25 mouse cellular contexts compared by ENCODE assay signal in genomic region chr14:99263816-99264215, GRCm38 (mm10). TPM values are rescaled to one million over a fixed set of nuclear protein-coding genes. Genes with fewer than 3 reads are reported as not detected.
DNase-seq lines count a peak whose midpoint lies in the region; ATAC-seq and TF ChIP-seq lines count a peak whose summit lies in the region.
"Had no signal": no experiment of that assay in that cellular context is flagged by ENCODE, and none has a peak within 500 bp of the region (broad histone marks: within the 10 kb centered on the region; RNA-seq: fewer than 3 reads in every experiment).

No protein-coding gene starts in this region.

- TF ChIP-seq CTCF in CH12.LX (conservative IDR thresholded peaks at IDR 0.05 in 1 of 2, IDR thresholded peaks at IDR 0.05 in 1 of 2; ENCODE audit: low read depth in 2 of 2, low read length in 2 of 2), result no peak

- TF ChIP-seq RAD21 in CH12.LX (IDR thresholded peaks at IDR 0.05; ENCODE audit: low read depth, low read length), result no peak

- H3K4me3 ChIP-seq in CH12.LX (replicated peaks in 1 of 3; ENCODE audit: low read depth in 2 of 3, low read length in 2 of 3, poor library complexity in 1 of 3), result no peak overlapping the region
- no peak overlapping the region for H3K4me3 ChIP-seq in liver, embryonic 12.5 days
- H3K4me3 ChIP-seq: embryonic facial prominence, embryonic 13.5 days; forebrain, embryonic 15.5 days; hindbrain, embryonic 15.5 days; limb, embryonic 12.5 days; midbrain, embryonic 15.5 days; neural tube, embryonic 12.5 days had no signal

- H3K79me2 ChIP-seq in CH12.LX (replicated peaks; ENCODE audit: control insufficient read depth, extremely low read depth, insufficient read depth, poor library complexity, severe bottlenecking), result no peaks in the 10 kb centered on the region

- H3K9me3 ChIP-seq in CH12.LX (replicated peaks; ENCODE audit: low read length), result no peaks in the 10 kb centered on the region
- no peaks in the 10 kb centered on the region for H3K9me3 ChIP-seq in liver, embryonic 12.5 days (replicated peaks)
- H3K9me3 ChIP-seq: embryonic facial prominence, embryonic 13.5 days; forebrain, embryonic 15.5 days; hindbrain, embryonic 15.5 days; limb, embryonic 12.5 days; midbrain, embryonic 15.5 days; neural tube, embryonic 12.5 days had no signal

- peaks cover 0 to 7% of the 10 kb centered on the region in 2 experiments; a peak in 2 of 4 replicates for H3K4me1 ChIP-seq in CH12.LX (ENCODE audit: control insufficient read depth in 1 of 2, insufficient read depth in 2 of 2)
- peaks cover 18% of the 10 kb centered on the region for H3K4me1 ChIP-seq in liver, embryonic 12.5 days
- H3K4me1 ChIP-seq: embryonic facial prominence, embryonic 13.5 days; forebrain, embryonic 15.5 days; hindbrain, embryonic 15.5 days; limb, embryonic 12.5 days; midbrain, embryonic 15.5 days; neural tube, embryonic 12.5 days had no signal

- dilution Hi-C loops in CH12.LX (cut with MboI; ENCODE audit: extremely low pct_ligation_motif_present, extremely low pct_unique_long_range_greater_than_20kb, low sequenced_read_pairs), result no loop called here

- WGBS in liver, embryonic 12.5 days (ENCODE audit: insufficient replicate concordance), result 34% methylated on average over 6 of the region's 6 CpGs

- H3K9ac ChIP-seq in CH12.LX (ENCODE audit: insufficient read depth, low read depth), result no peak overlapping the region
- no peak overlapping the region for H3K9ac ChIP-seq in liver, embryonic 12.5 days
- H3K9ac ChIP-seq: embryonic facial prominence, embryonic 13.5 days; forebrain, embryonic 15.5 days; hindbrain, embryonic 15.5 days; limb, embryonic 12.5 days; midbrain, embryonic 15.5 days; neural tube, embryonic 12.5 days had no signal

- in situ Hi-C loops in CH12.LX (cut with MboI; ENCODE audit: low pct_ligation_motif_present, low pct_unique_long_range_greater_than_20kb, low sequenced_read_pairs), result no loop called here

- peak; percentile 88 for ATAC-seq in liver, embryonic 12.5 days
- peak; percentile 21; the same call in 1 of the 2 replicates for ATAC-seq in megakaryocyte, adult 5-6 weeks (ENCODE audit: poor library complexity, severe bottlenecking)
- ATAC-seq: activated CD4-positive, CD25-positive, alpha-beta regulatory T cell, adult 4 months; forebrain, embryonic 15.5 days; midbrain, embryonic 15.5 days had no signal

- DNase-seq in CH12.LX (ENCODE audit: extremely low read depth), result peak; percentile 16
- DNase-seq in c-Kit-positive CD71-positive TER-119-positive erythroid progenitor cells, embryonic 14.5 days (ENCODE audit: low spot score), result peak; percentile 66
- no peak for DNase-seq in adrenal gland, postnatal 14 days
- DNase-seq in layer of hippocampus, postnatal 14 days (ENCODE audit: low spot score in 2 of 2), result no peak
- DNase-seq in thymus, postnatal 10 days (ENCODE audit: low spot score in 2 of 2), result no peak
- DNase-seq: adrenal gland, postnatal 25 days; cerebellum, adult 18-20 months; cerebellum, postnatal 25 days; embryo, embryonic 11 days; heart, adult 11 months; kidney, adult 2 months; lung, adult 2 months; thymus, adult 2 months had no signal

- no peaks in the 10 kb centered on the region for H3K27me3 ChIP-seq in CH12.LX (replicated peaks)
- H3K27me3 ChIP-seq in liver, embryonic 12.5 days (replicated peaks), result no peaks in the 10 kb centered on the region
- H3K27me3 ChIP-seq: embryonic facial prominence, embryonic 13.5 days; forebrain, embryonic 15.5 days; hindbrain, embryonic 15.5 days; limb, embryonic 12.5 days; midbrain, embryonic 15.5 days; neural tube, embryonic 12.5 days had no signal

- TF ChIP-seq POLR2A in CH12.LX (IDR thresholded peaks at IDR 0.05; ENCODE audit: low read depth, low read length), result no peak

- peaks cover 0 to 10% of the 10 kb centered on the region in 2 experiments for H3K36me3 ChIP-seq in CH12.LX (replicated peaks in 1 of 2; ENCODE audit: control insufficient read depth in 1 of 2, insufficient read depth in 1 of 2, low read length in 1 of 2)
- H3K36me3 ChIP-seq in liver, embryonic 12.5 days, result no peaks in the 10 kb centered on the region
- H3K36me3 ChIP-seq: embryonic facial prominence, embryonic 13.5 days; forebrain, embryonic 15.5 days; hindbrain, embryonic 15.5 days; limb, embryonic 12.5 days; midbrain, embryonic 15.5 days; neural tube, embryonic 12.5 days had no signal

- H3K27ac ChIP-seq in CH12.LX (ENCODE audit: insufficient read depth, low read depth), result no peak overlapping the region
- peak overlapping the region; percentile 33 for H3K27ac ChIP-seq in liver, embryonic 12.5 days
- H3K27ac ChIP-seq: embryonic facial prominence, embryonic 13.5 days; forebrain, embryonic 15.5 days; hindbrain, embryonic 15.5 days; kidney, postnatal 0 days; limb, embryonic 12.5 days; midbrain, embryonic 15.5 days; neural tube, embryonic 12.5 days had no signal

- H3K4me2 ChIP-seq in CH12.LX (ENCODE audit: insufficient read depth, low read depth, poor library complexity, severe bottlenecking), result no peak overlapping the region
- no peak overlapping the region for H3K4me2 ChIP-seq in liver, embryonic 12.5 days
- H3K4me2 ChIP-seq: embryonic facial prominence, embryonic 13.5 days; forebrain, embryonic 15.5 days; heart, embryonic 11.5 days; hindbrain, embryonic 15.5 days; limb, embryonic 12.5 days; midbrain, embryonic 15.5 days; neural tube, embryonic 12.5 days had no signal

- no peak for TF ChIP-seq EP300 in CH12.LX (IDR thresholded peaks at IDR 0.05; ENCODE audit: low read length)

TF ChIP-seq in CH12.LX, 34 proteins besides CTCF, POLR2A, EP300 and RAD21:
- TF ChIP-seq MXI1 (IDR thresholded peaks at IDR 0.05; ENCODE audit: low read depth, low read length) (no peak), SIN3A (IDR thresholded peaks at IDR 0.05; ENCODE audit: low read length) (no peak), ZMIZ1 (IDR thresholded peaks at IDR 0.05; ENCODE audit: low read depth, low read length) (no peak), RCOR1 (conservative IDR thresholded peaks at IDR 0.05; ENCODE audit: low read depth, low read length) (no peak), USF2 (conservative IDR thresholded peaks at IDR 0.05; ENCODE audit: low read depth, low read length) (no peak), HCFC1 (IDR thresholded peaks at IDR 0.05; ENCODE audit: low read depth, low read length) (no peak), SMC3 (IDR thresholded peaks at IDR 0.05; ENCODE audit: low read depth, low read length) (no peak), KAT2A (IDR thresholded peaks at IDR 0.05; ENCODE audit: insufficient replicate concordance, low read length) (no peak), JUN (IDR thresholded peaks at IDR 0.05; ENCODE audit: insufficient read depth, low read depth, low read length) (no peak), GABPA (IDR thresholded peaks at IDR 0.05; ENCODE audit: insufficient replicate concordance, low read depth, low read length) (no peak), NELFE (IDR thresholded peaks at IDR 0.05; ENCODE audit: low read depth, low read length) (no peak), UBTF (IDR thresholded peaks at IDR 0.05; ENCODE audit: low read depth, low read length) (no peak), CHD1 (IDR thresholded peaks at IDR 0.05; ENCODE audit: low read depth, low read length) (no peak), CHD2 (IDR thresholded peaks at IDR 0.05; ENCODE audit: low read length) (no peak), JUND (conservative IDR thresholded peaks at IDR 0.05; ENCODE audit: low read depth, low read length) (no peak), ZC3H11A (IDR thresholded peaks at IDR 0.05; ENCODE audit: low read depth, low read length) (no peak), USF1 (IDR thresholded peaks at IDR 0.05; ENCODE audit: low read depth, low read length) (no peak), MEF2A (IDR thresholded peaks at IDR 0.05; ENCODE audit: borderline replicate concordance, low read depth, low read length) (no peak), ZNF384 (IDR thresholded peaks at IDR 0.05; ENCODE audit: low read depth, low read length) (no peak)

RNA-seq across cellular contexts. Expression of gene Klf5, which starts 34.7 kb away (rescaled TPM):
- total RNA-seq in CH12.LX (2012; rRNA removed) (0.08 and 0.13 TPM in 2 replicates), CH12.LX (2014; rRNA removed) (not detected in 2 replicates)
- not detected in 2 replicates for polyA plus RNA-seq in CH12.LX (2012; ENCODE audit: insufficient read length, low read depth)
- polyA plus RNA-seq in liver, embryonic 12.5 days (2016; fragmentation: Nextera tagmentation; extraction: Ambion mirVana), result 1.1 and 1.2 TPM in 2 replicates
- total RNA-seq in megakaryocyte, adult 5-6 weeks (2015), result 10.6 and 10.7 TPM in 2 replicates
- 3.5 and 5.6 TPM in 2 replicates for total RNA-seq in megakaryocyte, adult 5-6 weeks (2017)
- 7.6 and 8.8 TPM in 2 replicates for total RNA-seq in adrenal gland, postnatal 14 days (2021)
- 1 to 10 TPM; 5.1 TPM for total RNA-seq in layer of hippocampus, postnatal 14 days (2021)
- polyA plus RNA-seq: activated CD4-positive, CD25-positive, alpha-beta regulatory T cell, adult 4 months; G1E had no signal

Comparison
In these comparisons a context has a peak if more than half of its experiments do, and no peak if none do; other contexts are left out.
1. DNase-seq: peak in CH12.LX (single experiment) and c-Kit-positive CD71-positive TER-119-positive erythroid progenitor cells, embryonic 14.5 days (single experiment); none in adrenal gland, postnatal 14 days (single experiment), layer of hippocampus, postnatal 14 days (0 of 2) and thymus, postnatal 10 days (0 of 2).